Mouse (Mus musculus) neural tube, embryonic 12.5 days (tissue): ENCODE measurements around the gene Cdkn1b. TPM values are rescaled to one million over a fixed set of nuclear protein-coding genes. Genes with fewer than 3 reads are reported as not detected.

Source experiments
- ATAC-seq: fragments of 200-750 bp; cut with Nextera tagmentation; 2 replicates; pipeline ENCODE4 v1.8.0; 2017; ENCODE audit warnings: low read depth, mild to moderate bottlenecking, moderate TSS enrichment, moderate library complexity; ENCODE audit not compliant: low FRiP score
- H3K27ac ChIP-seq: fragments of 300-500 bp; sonication (generic); 2 replicates; pipeline ENCODE4 v1.5.1; 2016
- H3K27me3 ChIP-seq: fragments of 300-500 bp; sonication (generic); replicated peaks from 2 replicates; pipeline ENCODE4 v1.6.1; 2016; ENCODE audit warnings: mild to moderate bottlenecking
- H3K36me3 ChIP-seq: fragments of 300-500 bp; sonication (generic); 2 replicates; pipeline ENCODE4 v1.6.1; 2016; ENCODE audit warnings: mild to moderate bottlenecking
- H3K4me1 ChIP-seq: fragments of 300-500 bp; sonication (generic); 2 replicates; pipeline ENCODE4 v1.6.1; 2016
- H3K4me2 ChIP-seq: fragments of 300-500 bp; sonication (generic); replicated peaks from 2 replicates; pipeline ENCODE4 v1.6.1; 2016; ENCODE audit warnings: mild to moderate bottlenecking
- H3K4me3 ChIP-seq: fragments of 300-500 bp; sonication (generic); 2 replicates; pipeline ENCODE4 v1.5.1; 2016
- H3K9ac ChIP-seq: fragments of 300-500 bp; sonication (generic); 2 replicates; pipeline ENCODE4 v1.6.1; 2016; ENCODE audit warnings: mild to moderate bottlenecking
- H3K9me3 ChIP-seq: fragments of 300-500 bp; sonication (generic); 2 replicates; pipeline ENCODE4 v1.6.1; 2016; ENCODE audit warnings: mild to moderate bottlenecking
- WGBS: fragments of 180-500 bp; shearing (Covaris S2); methylation state at CpG from one replicate; pipeline ENCODE4 v1.1.7; 2016; 5-methylcytosine and 5-hydroxymethylcytosine counted together
- polyA plus RNA-seq: library from polyadenylated mRNA; unstranded; fragments of >200 nt; fragmentation: Nextera tagmentation; extraction: Ambion mirVana; gene quantifications from 2 replicates; pipeline ENCODE4 v1.2.1, GENCODE M21; 2016

The Cdkn1b gene
- polyA plus RNA-seq, 1 experiment from 2014 or later = 21.0 TPM

DNA sequence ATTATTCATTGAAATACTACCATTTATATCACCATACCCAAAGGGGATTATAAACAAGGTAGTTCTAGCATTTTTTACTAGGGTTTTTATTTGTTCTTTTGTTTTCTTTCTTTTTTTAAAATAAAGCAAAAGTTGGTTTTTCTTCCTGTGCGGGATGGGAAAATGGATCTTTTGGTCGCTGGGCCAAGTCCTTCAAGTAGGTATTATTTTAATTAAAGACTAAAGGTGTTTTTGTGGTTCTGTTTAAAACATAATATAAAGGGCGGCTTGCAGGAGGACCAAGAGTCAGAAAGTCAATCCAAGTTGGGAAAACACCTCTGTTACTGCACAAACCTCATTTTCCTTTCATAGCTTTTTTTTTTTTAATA, 6.1 kb downstream of the Cdkn1b start:
- ATAC-seq = no peak
- H3K4me1 ChIP-seq = peaks cover 46% of the 10 kb centered on the region
- 19% methylated on average over 3 of the region's 3 CpGs for WGBS
- H3K9ac ChIP-seq = peak overlapping the region; percentile 81; the same call in 1 of the 2 replicates
- H3K4me3 ChIP-seq = peak overlapping the region; percentile 60
- H3K9me3 ChIP-seq = no peaks in the 10 kb centered on the region
- no peak overlapping the region; the same call in 1 of the 2 replicates for H3K27ac ChIP-seq
- no peaks in the 10 kb centered on the region for H3K36me3 ChIP-seq
- H3K27me3 ChIP-seq = no peaks in the 10 kb centered on the region
- peak overlapping the region; percentile 92 for H3K4me2 ChIP-seq

DNA sequence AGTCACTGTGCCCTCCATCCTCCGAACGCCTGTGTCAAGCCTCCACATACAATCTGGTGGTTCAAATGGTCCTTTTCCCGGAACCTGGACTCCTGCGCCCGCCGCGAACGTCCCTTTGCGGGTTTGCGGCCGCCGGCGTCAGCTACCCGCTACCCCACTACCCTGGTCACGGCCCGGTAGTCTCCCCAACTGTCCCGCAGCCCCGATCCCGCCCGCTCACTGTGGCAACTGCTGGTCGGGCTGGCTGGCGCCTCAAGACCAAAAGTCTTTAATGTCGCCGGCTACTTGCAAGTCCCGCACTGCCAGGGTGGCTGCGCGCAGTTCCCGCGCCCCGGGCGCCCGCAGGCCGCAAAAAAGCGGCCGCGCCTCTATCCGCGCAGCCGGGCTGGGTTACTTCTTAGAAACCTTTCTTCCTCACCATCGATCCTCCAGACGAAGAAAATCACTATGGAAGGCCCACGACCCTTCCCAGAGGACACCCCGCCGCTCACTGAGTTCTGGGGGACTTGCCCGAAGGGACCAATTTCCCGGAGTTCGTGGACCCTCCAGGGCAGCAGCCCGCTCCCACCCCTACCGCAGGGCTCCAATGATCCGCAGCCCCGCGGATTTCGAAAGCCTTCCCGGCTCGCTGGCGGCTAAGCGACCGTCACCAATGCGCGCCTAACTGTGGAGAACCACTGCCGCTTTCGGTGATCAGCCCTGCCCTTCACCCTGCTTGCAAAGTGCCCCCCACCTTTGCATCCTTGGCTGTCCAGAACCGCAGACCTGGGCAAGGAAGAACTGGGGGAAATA, 6.8 kb downstream of the Cdkn1b start:
- Histone ChIP-seq H3K27me3 (no peaks in the 10 kb centered on the region), H3K4me1 (peaks cover 41% of the 10 kb centered on the region), H3K36me3 (no peaks in the 10 kb centered on the region), H3K4me3 (peak overlapping the region; percentile 60), H3K4me2 (peak overlapping the region; percentile 92), H3K27ac (peak overlapping the region; percentile 91), H3K9ac (peak overlapping the region; percentile 81), H3K9me3 (no peaks in the 10 kb centered on the region)
- peak; percentile 47 for ATAC-seq
- under 1% methylated on average over 63 of the region's 63 CpGs for WGBS

DNA sequence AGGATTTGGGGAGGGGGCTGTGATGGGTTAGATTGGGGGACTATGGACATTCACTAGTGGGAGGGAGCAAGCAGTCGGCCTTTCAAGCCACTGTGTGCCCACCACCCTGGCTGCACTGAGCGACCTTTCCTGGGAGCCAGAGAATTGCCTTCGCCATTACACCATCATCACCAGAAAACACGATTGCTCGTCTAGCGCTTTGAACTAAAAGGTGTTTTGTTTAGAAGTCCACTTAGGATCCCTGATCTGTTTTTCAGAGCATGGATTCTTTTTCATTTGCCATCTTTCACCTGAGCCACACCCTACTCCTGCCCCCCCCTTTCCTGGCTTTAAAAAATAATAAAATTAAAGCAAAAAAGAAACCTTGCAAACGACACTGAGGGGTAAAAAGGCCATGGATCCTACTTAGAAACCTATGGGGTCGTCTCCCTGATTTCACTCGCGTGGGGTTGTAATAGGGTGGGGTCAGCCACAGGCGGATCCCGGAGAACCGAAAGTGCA, 7.4 kb downstream of the Cdkn1b start:
- Histone ChIP-seq H3K9ac (peak overlapping the region; percentile 81), H3K36me3 (no peaks in the 10 kb centered on the region), H3K9me3 (no peaks in the 10 kb centered on the region), H3K4me1 (peaks cover 34% of the 10 kb centered on the region), H3K4me2 (peak overlapping the region; percentile 92), H3K27ac (peak overlapping the region; percentile 91), H3K4me3 (peak overlapping the region; percentile 60), H3K27me3 (no peaks in the 10 kb centered on the region)
- peak; percentile 23; the same call in 1 of the 2 replicates for ATAC-seq
- WGBS = 2% methylated on average over 13 of the region's 13 CpGs

DNA sequence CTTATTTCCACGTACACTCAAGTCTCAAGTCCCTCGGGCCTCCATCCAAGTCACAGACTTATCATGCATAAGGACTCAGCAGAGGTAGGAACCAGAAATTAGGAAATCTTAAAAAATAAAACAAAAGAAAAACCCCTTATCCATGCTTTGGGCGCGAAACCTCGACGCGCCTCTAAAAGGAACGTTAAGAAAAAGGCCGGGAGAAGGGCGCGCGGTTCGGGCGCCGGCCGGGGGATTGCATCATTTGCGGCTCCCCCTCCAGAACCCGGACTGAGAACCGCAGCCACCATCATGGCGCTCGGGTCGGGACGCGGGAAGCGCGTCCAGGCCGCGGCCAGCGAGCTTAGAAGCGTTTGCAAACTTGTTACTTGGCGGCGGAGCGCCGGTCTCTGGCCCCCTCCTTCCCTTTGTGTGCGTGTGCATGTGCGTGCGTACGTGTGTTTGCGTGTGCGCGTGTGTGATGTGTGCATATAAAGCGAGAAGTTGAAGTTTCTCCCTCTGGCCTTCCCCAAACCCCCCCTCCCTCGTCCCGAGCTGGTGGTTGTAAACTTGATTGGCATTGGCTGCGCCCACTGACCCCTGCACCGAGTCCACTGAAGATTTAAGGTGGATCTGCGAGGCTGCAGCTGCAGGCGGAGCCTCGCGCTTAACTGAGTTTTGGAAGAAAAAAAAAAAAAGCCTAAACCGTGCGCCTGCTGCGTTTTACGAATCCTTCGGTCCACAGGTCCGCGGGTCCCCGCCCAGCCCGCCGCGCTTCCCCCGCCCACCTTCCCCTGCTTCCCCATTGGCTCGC, 8.1 kb downstream of the Cdkn1b start:
- H3K9ac ChIP-seq = peak overlapping the region; percentile 81
- no peaks in the 10 kb centered on the region for H3K36me3 ChIP-seq
- ATAC-seq = peak; percentile 83
- peak overlapping the region; percentile 91 for H3K27ac ChIP-seq
- WGBS = under 1% methylated on average over 63 of the region's 63 CpGs
- no peaks in the 10 kb centered on the region for H3K27me3 ChIP-seq
- peak overlapping the region; percentile 60 for H3K4me3 ChIP-seq
- no peaks in the 10 kb centered on the region for H3K9me3 ChIP-seq
- H3K4me1 ChIP-seq = peaks cover 31% of the 10 kb centered on the region
- H3K4me2 ChIP-seq = peak overlapping the region; percentile 92

DNA sequence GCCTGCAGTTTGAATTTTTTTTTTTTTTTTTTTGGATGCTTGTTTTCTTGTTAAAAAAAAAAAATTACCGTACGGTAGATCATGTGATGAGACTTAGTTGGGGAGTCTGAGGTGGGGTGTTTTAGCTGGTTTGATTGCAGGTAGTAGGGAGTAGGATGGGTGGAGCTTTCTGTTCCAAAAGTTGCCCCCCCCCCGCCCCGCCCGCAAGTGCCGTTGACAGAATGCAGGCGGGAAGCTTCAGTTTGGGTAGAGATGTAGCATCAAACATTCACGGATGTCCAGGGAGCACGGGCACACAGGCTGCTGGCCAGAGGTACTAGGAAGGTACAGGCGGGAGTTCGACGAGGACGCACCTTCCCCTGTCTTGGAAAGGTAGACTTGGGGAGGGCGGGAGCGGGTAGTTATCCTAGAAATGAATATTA, 8.7 kb downstream of the Cdkn1b start:
- H3K4me1 ChIP-seq = peaks cover 25% of the 10 kb centered on the region
- peak overlapping the region; percentile 81 for H3K9ac ChIP-seq
- H3K9me3 ChIP-seq = no peaks in the 10 kb centered on the region
- no peaks in the 10 kb centered on the region for H3K36me3 ChIP-seq
- peak; percentile 19 for ATAC-seq
- peak overlapping the region; percentile 92 for H3K4me2 ChIP-seq
- no peaks in the 10 kb centered on the region for H3K27me3 ChIP-seq
- 0% methylated on average over 15 of the region's 15 CpGs for WGBS
- H3K27ac ChIP-seq = no peak overlapping the region
- peak overlapping the region; percentile 60 for H3K4me3 ChIP-seq

DNA sequence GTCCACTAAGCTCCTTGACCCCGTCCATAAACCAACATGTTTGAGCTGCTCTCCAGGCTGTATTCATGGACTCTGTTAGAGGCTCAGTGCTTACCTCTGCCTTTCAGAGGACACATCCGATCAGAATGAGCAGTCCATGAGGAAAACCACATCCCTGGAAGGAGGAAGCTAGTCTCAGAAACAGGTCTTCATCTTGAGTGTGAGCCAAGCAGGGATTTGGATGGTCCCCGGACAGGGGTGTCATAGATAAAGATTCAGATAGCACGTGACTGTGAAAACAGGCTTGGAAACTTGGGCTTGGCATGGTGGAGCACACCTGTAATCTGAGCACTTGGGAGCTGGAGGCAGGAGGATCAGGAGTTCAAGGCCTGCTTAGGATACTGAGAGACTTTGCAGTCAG, 9.7 kb downstream of the Cdkn1b start:
- 55% methylated on average over 4 of the region's 4 CpGs for WGBS
- peak overlapping the region; percentile 92 for H3K4me2 ChIP-seq
- peak overlapping the region; percentile 31; the same call in 1 of the 2 replicates for H3K9ac ChIP-seq
- peak overlapping the region; percentile 29 for H3K4me3 ChIP-seq
- no peaks in the 10 kb centered on the region for H3K27me3 ChIP-seq
- no peak for ATAC-seq
- H3K36me3 ChIP-seq = no peaks in the 10 kb centered on the region
- H3K4me1 ChIP-seq = peaks cover 24% of the 10 kb centered on the region
- no peak overlapping the region for H3K27ac ChIP-seq
- no peaks in the 10 kb centered on the region for H3K9me3 ChIP-seq

DNA sequence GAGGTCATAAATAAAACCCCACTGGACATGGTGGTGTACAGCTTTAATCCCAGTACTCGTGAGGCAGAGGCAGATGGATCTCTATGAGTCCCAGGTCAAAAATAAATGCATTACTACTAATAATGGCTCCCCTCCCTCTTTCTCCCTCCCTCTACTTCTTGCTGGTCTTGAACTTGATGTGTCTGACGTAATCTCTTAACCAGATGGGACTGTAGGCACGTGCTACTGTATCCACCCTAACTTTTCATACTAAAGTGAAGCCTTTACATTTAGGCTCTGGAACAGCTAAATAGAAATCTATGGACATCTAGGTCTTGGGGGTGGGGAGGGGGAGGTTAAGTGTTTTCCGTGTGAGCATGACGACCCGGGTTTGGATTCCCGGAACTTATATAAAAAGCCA, 10.2 kb downstream of the Cdkn1b start:
- peaks cover 22% of the 10 kb centered on the region for H3K4me1 ChIP-seq
- H3K9ac ChIP-seq = no peak overlapping the region
- peak overlapping the region; percentile 29 for H3K4me3 ChIP-seq
- H3K27ac ChIP-seq = no peak overlapping the region
- no peaks in the 10 kb centered on the region for H3K9me3 ChIP-seq
- peak overlapping the region; percentile 92 for H3K4me2 ChIP-seq
- no peak for ATAC-seq
- no peaks in the 10 kb centered on the region for H3K36me3 ChIP-seq
- no peaks in the 10 kb centered on the region for H3K27me3 ChIP-seq
- WGBS = 76% methylated on average over 7 of the region's 7 CpGs

DNA sequence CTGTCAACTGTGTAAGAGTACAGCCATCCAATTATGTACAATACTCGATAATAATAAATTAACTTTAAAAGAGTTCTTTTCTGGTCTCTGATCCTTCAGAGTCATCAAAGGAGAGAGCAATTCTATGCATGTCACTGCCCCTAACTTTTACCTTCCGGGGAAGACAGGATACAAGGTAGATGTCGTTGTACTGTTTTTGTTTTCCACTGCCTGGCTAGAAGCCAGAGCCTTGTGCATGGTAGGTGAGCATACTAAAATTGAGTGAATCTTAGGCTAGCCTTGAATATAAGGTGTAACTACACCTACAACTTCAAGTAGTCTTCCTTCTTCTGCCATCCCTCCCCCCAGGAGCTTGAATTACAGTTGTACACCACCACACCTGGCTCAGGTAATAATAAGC, 10.9 kb downstream of the Cdkn1b start:
- H3K9ac ChIP-seq = no peak overlapping the region
- H3K27me3 ChIP-seq = no peaks in the 10 kb centered on the region
- no peak overlapping the region for H3K4me3 ChIP-seq
- 85% methylated on average over 3 of the region's 3 CpGs for WGBS
- ATAC-seq = no peak
- H3K9me3 ChIP-seq = no peaks in the 10 kb centered on the region
- H3K27ac ChIP-seq = no peak overlapping the region
- peak overlapping the region; percentile 92 for H3K4me2 ChIP-seq
- no peaks in the 10 kb centered on the region for H3K36me3 ChIP-seq
- peaks cover 21% of the 10 kb centered on the region for H3K4me1 ChIP-seq

DNA sequence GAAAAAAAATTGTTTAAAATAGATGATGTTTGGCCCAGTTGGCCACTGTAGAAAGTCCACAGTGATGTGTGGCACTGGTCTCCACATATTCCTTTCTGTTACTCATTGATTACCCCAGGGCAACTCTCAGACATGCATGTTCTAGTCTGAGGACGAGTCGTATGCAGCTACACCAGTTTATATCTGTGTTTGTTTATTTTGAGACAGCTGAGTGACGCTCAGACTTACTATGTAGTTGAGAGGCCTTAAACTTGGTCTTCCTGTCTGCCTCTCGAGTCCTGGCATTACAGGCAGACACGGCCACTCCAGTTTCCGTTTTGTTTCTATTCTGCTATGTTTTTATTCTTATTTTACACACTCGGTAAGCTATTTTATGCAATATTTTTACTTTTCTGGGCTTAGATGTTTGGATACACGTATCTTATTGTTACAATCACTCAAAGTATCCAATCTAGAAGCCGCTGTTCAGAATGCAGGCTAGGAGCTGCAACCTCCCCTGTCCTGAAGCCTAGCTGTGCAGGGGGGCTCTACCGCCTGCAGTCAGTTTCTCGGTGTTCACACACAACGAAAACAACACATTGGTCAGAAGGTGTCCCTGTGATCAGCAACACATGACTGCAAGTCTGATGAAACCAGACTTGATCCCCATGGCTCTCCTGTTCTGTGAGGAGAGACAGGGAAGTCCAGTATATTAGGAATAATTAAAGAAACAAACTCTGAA, 12.4 kb downstream of the Cdkn1b start:
- no peak overlapping the region for H3K4me3 ChIP-seq
- WGBS = 86% methylated on average over 12 of the region's 12 CpGs
- no peaks in the 10 kb centered on the region for H3K9me3 ChIP-seq
- no peak for ATAC-seq
- no peak overlapping the region for H3K9ac ChIP-seq
- H3K36me3 ChIP-seq = no peaks in the 10 kb centered on the region
- H3K27me3 ChIP-seq = no peaks in the 10 kb centered on the region
- no peak overlapping the region for H3K27ac ChIP-seq
- H3K4me1 ChIP-seq = peaks cover 9% of the 10 kb centered on the region
- no peak overlapping the region; the same call in 1 of the 2 replicates for H3K4me2 ChIP-seq

DNA sequence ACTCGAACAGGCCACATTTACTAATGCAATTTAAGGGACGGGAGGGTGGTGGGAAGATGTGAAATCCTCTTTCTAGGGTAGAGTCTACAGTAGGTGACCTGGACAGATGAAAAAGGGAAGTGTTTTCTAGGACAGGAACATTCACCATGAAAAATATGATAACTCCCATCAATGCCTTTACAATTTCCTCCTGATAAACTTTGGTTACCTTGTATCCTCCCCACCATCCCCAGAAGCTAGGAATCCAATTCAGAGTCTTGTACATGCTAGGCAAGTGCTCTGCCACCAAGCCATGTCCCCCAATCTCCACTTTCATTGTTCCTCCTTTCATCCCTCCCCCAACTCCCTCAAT, 13.0 kb downstream of the Cdkn1b start:
- Histone ChIP-seq H3K36me3 (no peaks in the 10 kb centered on the region), H3K9ac (no peak overlapping the region), H3K9me3 (no peaks in the 10 kb centered on the region), H3K4me1 (peaks cover 9% of the 10 kb centered on the region), H3K27ac (no peak overlapping the region), H3K27me3 (no peaks in the 10 kb centered on the region), H3K4me2 (no peak overlapping the region), H3K4me3 (no peak overlapping the region)
- WGBS = 88% methylated on average over 2 of the region's 2 CpGs
- no peak for ATAC-seq

DNA sequence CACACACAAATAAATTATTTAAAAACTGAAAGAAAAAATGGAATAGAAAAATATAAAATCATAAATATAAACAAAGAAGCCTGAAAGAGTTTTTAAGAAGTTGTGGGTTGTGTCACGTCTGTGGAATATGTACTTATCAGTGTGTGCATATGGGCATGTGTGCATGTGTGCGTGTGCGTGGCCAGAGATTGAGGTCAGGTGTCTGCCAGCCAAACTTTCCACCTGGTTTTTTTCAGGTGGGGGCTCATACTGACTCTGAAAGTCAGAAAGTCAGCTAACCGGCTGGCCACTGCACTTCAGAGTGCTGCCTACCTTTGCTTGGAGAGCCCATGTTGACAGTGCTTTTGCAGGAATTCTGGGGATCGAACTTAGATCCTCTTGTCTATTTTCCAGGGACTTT, 14.1 kb downstream of the Cdkn1b start:
- Histone ChIP-seq H3K4me2 (no peak overlapping the region), H3K4me3 (no peak overlapping the region), H3K4me1 (peaks cover 9% of the 10 kb centered on the region), H3K9me3 (no peaks in the 10 kb centered on the region), H3K9ac (no peak overlapping the region), H3K36me3 (no peaks in the 10 kb centered on the region), H3K27ac (no peak overlapping the region), H3K27me3 (no peaks in the 10 kb centered on the region)
- no peak for ATAC-seq
- 96% methylated on average over 5 of the region's 5 CpGs for WGBS

DNA sequence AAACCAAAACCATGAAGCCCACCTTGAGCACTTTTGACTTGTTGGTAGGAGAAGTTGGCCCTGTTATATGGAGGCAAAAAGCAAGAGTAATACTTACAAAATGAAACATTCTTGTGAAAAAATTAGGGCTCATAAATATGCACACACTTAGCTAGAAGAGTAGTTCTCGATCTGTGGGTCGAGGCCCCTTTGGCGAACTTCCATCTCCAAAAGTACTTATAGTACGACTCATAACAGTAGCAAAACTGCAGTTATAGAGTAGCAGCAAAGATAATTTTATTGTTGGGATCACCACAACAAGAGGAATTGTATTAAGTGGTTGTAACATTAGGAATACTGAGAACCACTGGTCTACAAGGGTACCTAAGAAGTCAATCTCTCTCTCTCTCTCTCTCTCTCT, 19.6 kb downstream of the Cdkn1b start:
- Histone ChIP-seq H3K36me3 (0 out of 2 replicates have a peak, but pooled peaks cover 10% of the 10 kb centered on the region), H3K27ac (no peak overlapping the region), H3K9ac (no peak overlapping the region), H3K4me3 (no peak overlapping the region), H3K4me1 (no peaks in the 10 kb centered on the region), H3K27me3 (no peaks in the 10 kb centered on the region), H3K4me2 (no peak overlapping the region), H3K9me3 (no peaks in the 10 kb centered on the region)
- WGBS = 89% methylated on average over 4 of the region's 4 CpGs
- no peak for ATAC-seq
